Mouse (Mus musculus): ENCODE data around the gene Ralgps1.

DNA sequence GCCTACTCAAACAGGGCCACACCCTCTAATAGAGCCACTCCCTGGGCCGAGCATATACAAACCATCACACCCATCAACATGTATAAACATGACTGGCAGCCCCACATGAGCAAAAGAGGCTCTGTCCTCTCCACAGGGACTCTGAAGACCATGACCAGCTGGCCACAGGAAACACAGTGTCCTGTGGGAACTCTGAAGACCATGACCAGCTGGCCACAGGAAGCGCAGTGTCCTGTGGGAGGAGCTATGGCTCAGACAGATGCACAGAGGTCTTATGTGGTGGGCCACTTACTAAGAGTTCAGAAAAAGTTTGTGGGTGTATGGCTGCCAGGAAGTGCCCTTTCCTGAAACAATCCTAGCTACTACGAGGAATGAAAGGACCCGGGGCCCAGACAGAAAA is 72.4 kb downstream of the Ralgps1 start:
- TF ChIP-seq GATA1 (IDR thresholded peaks at IDR 0.05; ENCODE audit: low read length) (no peak), TAL1 (IDR thresholded peaks at IDR 0.05; ENCODE audit: low read length) (no peak)
